Comparison of ENCODE assay signal across 17 mouse cellular contexts in genomic region chr16:77023627-77024379, GRCm38 (mm10). TPM values are rescaled to one million over a fixed set of nuclear protein-coding genes. Genes with fewer than 3 reads are reported as not detected.
DNase-seq lines count a peak whose midpoint lies in the region; ATAC-seq and TF ChIP-seq lines count a peak whose summit lies in the region.
"Had no signal": no experiment of that assay in that cellular context is flagged by ENCODE, and none has a peak within 500 bp of the region (broad histone marks: within the 10 kb centered on the region; RNA-seq: fewer than 3 reads in every experiment).

No protein-coding gene starts in this region.

- H3K4me2 ChIP-seq in heart, embryonic 12.5 days: no peak overlapping the region
- peak overlapping the region; percentile 51 for H3K4me2 ChIP-seq in liver, embryonic 12.5 days
- H3K4me2 ChIP-seq in forebrain, embryonic 13.5 days: no peak overlapping the region
- H3K4me2 ChIP-seq: embryonic facial prominence, embryonic 13.5 days had no signal

- peak overlapping the region; percentile 29 for H3K27ac ChIP-seq in heart, adult 2 months
- no peak overlapping the region for H3K27ac ChIP-seq in heart, embryonic 12.5 days (ENCODE audit: poor library complexity, severe bottlenecking)
- peak overlapping the region; percentile 76 for H3K27ac ChIP-seq in liver, embryonic 12.5 days
- H3K27ac ChIP-seq in forebrain, embryonic 13.5 days: no peak overlapping the region
- H3K27ac ChIP-seq: embryonic facial prominence, embryonic 13.5 days; midbrain, embryonic 10.5 days had no signal

- peak; percentile 48 for TF ChIP-seq CTCF in heart, adult 2 months (IDR thresholded peaks at IDR 0.05)

- no peak for TF ChIP-seq EP300 in heart, adult 2 months (IDR thresholded peaks at IDR 0.05; ENCODE audit: insufficient read depth, low read depth, low read length)

- no peak overlapping the region for H3K4me3 ChIP-seq in heart, adult 2 months
- no peak overlapping the region for H3K4me3 ChIP-seq in heart, embryonic 12.5 days
- H3K4me3 ChIP-seq in liver, embryonic 12.5 days: peak overlapping the region; percentile 0; the same call in 1 of the 2 replicates
- H3K4me3 ChIP-seq in forebrain, embryonic 13.5 days: no peak overlapping the region
- H3K4me3 ChIP-seq: embryonic facial prominence, embryonic 13.5 days; midbrain, embryonic 10.5 days had no signal

- 47% methylated on average over 7 of the region's 7 CpGs for WGBS in heart, adult 2 months
- WGBS in heart, embryonic 12.5 days: 71% methylated on average over 7 of the region's 7 CpGs
- WGBS in liver, embryonic 12.5 days (ENCODE audit: insufficient replicate concordance): 55% methylated on average over 7 of the region's 7 CpGs
- 90% methylated on average over 7 of the region's 7 CpGs for WGBS in forebrain, embryonic 13.5 days

- H3K36me3 ChIP-seq in heart, adult 2 months (ENCODE audit: control insufficient read depth, insufficient read depth, low read length): peaks cover 22% of the 10 kb centered on the region
- peaks cover 14% of the 10 kb centered on the region for H3K36me3 ChIP-seq in heart, embryonic 12.5 days
- peaks cover 24% of the 10 kb centered on the region for H3K36me3 ChIP-seq in liver, embryonic 12.5 days
- peaks cover 21% of the 10 kb centered on the region for H3K36me3 ChIP-seq in forebrain, embryonic 13.5 days (ENCODE audit: poor library complexity, severe bottlenecking)

- TF ChIP-seq POLR2A in heart, adult 2 months (IDR thresholded peaks at IDR 0.05; ENCODE audit: insufficient read depth, low read depth, low read length): no peak

- intact Hi-C loops in heart, adult 2 months (cut with DNase I): no loop called here

- peaks cover 8% of the 10 kb centered on the region for H3K79me2 ChIP-seq in heart, adult 2 months (replicated peaks; ENCODE audit: control insufficient read depth, insufficient read depth, low read length)

- peaks cover 7% of the 10 kb centered on the region for H3K9me3 ChIP-seq in heart, embryonic 12.5 days (replicated peaks)
- H3K9me3 ChIP-seq in liver, embryonic 12.5 days (replicated peaks): no peaks in the 10 kb centered on the region
- peaks cover 4% of the 10 kb centered on the region for H3K9me3 ChIP-seq in forebrain, embryonic 13.5 days (replicated peaks)

- no peak for DNase-seq in heart, adult 2 months
- peak; percentile 83 for DNase-seq in 3T3-L1 (ENCODE audit: low read depth, low spot score)
- DNase-seq in Muller cell, postnatal 12 days (ENCODE audit: inconsistent ontology term): peak; percentile 35
- DNase-seq in right cerebral cortex, postnatal 25 days: no peak
- DNase-seq: gastrocnemius, postnatal 36 days; heart, postnatal 36 days; left cerebral cortex, postnatal 4 days; right cerebral cortex, postnatal 14 days; thymus, adult 18-20 months had no signal

- no peak for ATAC-seq in heart, embryonic 12.5 days (ENCODE audit: insufficient number of reproducible peaks, low FRiP score)
- ATAC-seq in liver, embryonic 12.5 days: peak; percentile 28
- ATAC-seq in forebrain, embryonic 13.5 days: no peak
- ATAC-seq: forebrain, embryonic 16.5 days; inflammation-experienced regulatory T-cells, adult 6 months had no signal

- H3K9ac ChIP-seq in heart, adult 2 months (ENCODE audit: low read depth, low read length): no peak overlapping the region
- no peak overlapping the region for H3K9ac ChIP-seq in heart, embryonic 12.5 days
- H3K9ac ChIP-seq in liver, embryonic 12.5 days: peak overlapping the region; percentile 48; the same call in 1 of the 2 replicates
- H3K9ac ChIP-seq in forebrain, embryonic 13.5 days: no peak overlapping the region
- H3K9ac ChIP-seq: embryonic facial prominence, embryonic 13.5 days had no signal

- no peaks in the 10 kb centered on the region for H3K27me3 ChIP-seq in heart, adult 2 months (ENCODE audit: control insufficient read depth, insufficient read depth, low read length)
- H3K27me3 ChIP-seq in heart, embryonic 12.5 days (replicated peaks): no peaks in the 10 kb centered on the region
- H3K27me3 ChIP-seq in liver, embryonic 12.5 days (replicated peaks): no peaks in the 10 kb centered on the region
- H3K27me3 ChIP-seq in forebrain, embryonic 13.5 days: no peaks in the 10 kb centered on the region
- H3K27me3 ChIP-seq: CH12.LX; embryonic facial prominence, embryonic 13.5 days had no signal

- peaks cover 21% of the 10 kb centered on the region for H3K4me1 ChIP-seq in heart, adult 2 months (ENCODE audit: control insufficient read depth, insufficient read depth, low read length)
- H3K4me1 ChIP-seq in heart, embryonic 12.5 days (replicated peaks): peaks cover 39% of the 10 kb centered on the region
- peaks cover 87% of the 10 kb centered on the region for H3K4me1 ChIP-seq in liver, embryonic 12.5 days
- H3K4me1 ChIP-seq in forebrain, embryonic 13.5 days: peaks cover 19% of the 10 kb centered on the region

RNA-seq across cellular contexts. Expression of gene Usp25, which starts 10.3 kb away (rescaled TPM):
- 10 to 100 TPM; 71.4 to 74.4 TPM for total RNA-seq in heart, adult 2 months (2021)
- polyA plus RNA-seq in heart, adult 2 months (2012; rRNA removed): 16.7 and 29.5 TPM in 2 replicates
- 29.9 and 31.0 TPM in 2 replicates for polyA plus RNA-seq in heart, embryonic 12.5 days (2016; fragmentation: Nextera tagmentation; extraction: Ambion mirVana)
- 63.9 and 67.6 TPM in 2 replicates for polyA plus RNA-seq in liver, embryonic 12.5 days (2016; fragmentation: Nextera tagmentation; extraction: Ambion mirVana)
- 11.4 and 12.2 TPM in 2 replicates for polyA plus RNA-seq in forebrain, embryonic 13.5 days (2015; fragmentation: Nextera tagmentation; extraction: Ambion mirVana)

Comparison
In these comparisons a context has a peak if more than half of its experiments do, and no peak if none do; other contexts are left out.
1. H3K27ac ChIP-seq: peak in heart, adult 2 months (single experiment) and liver, embryonic 12.5 days (single experiment); none in heart, embryonic 12.5 days (single experiment) and forebrain, embryonic 13.5 days (single experiment).
2. DNase-seq: peak in 3T3-L1 (single experiment) and Muller cell, postnatal 12 days (single experiment); none in heart, adult 2 months (0 of 2) and right cerebral cortex, postnatal 25 days (single experiment).